Mouse (Mus musculus) forebrain, embryonic 12.5 days (tissue): ENCODE results near the gene Ppp2r2c. TPM values are rescaled to one million over a fixed set of nuclear protein-coding genes. Genes with fewer than 3 reads are reported as not detected.

ENCODE experiments used
- ATAC-seq: fragments of 200-750 bp; cut with Nextera tagmentation; 2 replicates; pipeline ENCODE4 v1.8.0; 2017; ENCODE audit warnings: moderate TSS enrichment; ENCODE audit not compliant: low FRiP score
- H3K27ac ChIP-seq: fragments of 300-500 bp; sonication (generic); 2 replicates; pipeline ENCODE4 v1.5.1; 2016; ENCODE audit warnings: mild to moderate bottlenecking
- H3K27me3 ChIP-seq: fragments of 300-500 bp; sonication (generic); 2 replicates; pipeline ENCODE4 v1.6.1; 2016; ENCODE audit warnings: mild to moderate bottlenecking
- H3K36me3 ChIP-seq: fragments of 300-500 bp; sonication (generic); replicated peaks from 2 replicates; pipeline ENCODE4 v1.6.1; 2016; ENCODE audit warnings: mild to moderate bottlenecking
- H3K4me1 ChIP-seq: fragments of 300-500 bp; sonication (generic); 2 replicates; pipeline ENCODE4 v1.6.1; 2016
- H3K4me2 ChIP-seq: fragments of 300-500 bp; sonication (generic); 2 replicates; pipeline ENCODE4 v1.6.1; 2016; ENCODE audit warnings: mild to moderate bottlenecking, moderate library complexity
- H3K4me3 ChIP-seq: fragments of 300-500 bp; sonication (generic); replicated peaks from 2 replicates; pipeline ENCODE4 v1.5.1; 2016; ENCODE audit warnings: mild to moderate bottlenecking
- H3K9ac ChIP-seq: fragments of 300-500 bp; sonication (generic); 2 replicates; pipeline ENCODE4 v1.6.1; 2016; ENCODE audit warnings: mild to moderate bottlenecking
- H3K9me3 ChIP-seq: fragments of 300-500 bp; sonication (generic); 2 replicates; pipeline ENCODE4 v1.6.1; 2016
- WGBS: fragments of 180-500 bp; shearing (Covaris S2); methylation state at CpG from one replicate; pipeline ENCODE4 v1.1.7; 2016; 5-methylcytosine and 5-hydroxymethylcytosine counted together
- polyA plus RNA-seq: library from polyadenylated mRNA; unstranded; fragments of >200 nt; fragmentation: Nextera tagmentation; extraction: Ambion mirVana; gene quantifications from 2 replicates; pipeline ENCODE4 v1.2.1, GENCODE M21; 2016

The Ppp2r2c gene
- polyA plus RNA-seq, 1 experiment from 2014 or later, result 3.8 TPM

GRCm38 (mm10) chr5:36889380-36889886 lies 21.1 kb downstream of the Ppp2r2c start:
- H3K27ac ChIP-seq, result no peak overlapping the region
- H3K9me3 ChIP-seq, result no peaks in the 10 kb centered on the region
- H3K27me3 ChIP-seq, result no peaks in the 10 kb centered on the region
- ATAC-seq, result no peak
- no peak overlapping the region for H3K4me2 ChIP-seq
- no peaks in the 10 kb centered on the region for H3K36me3 ChIP-seq
- no peak overlapping the region for H3K9ac ChIP-seq
- 86% methylated on average over 2 of the region's 2 CpGs for WGBS
- peaks cover 21% of the 10 kb centered on the region for H3K4me1 ChIP-seq
- H3K4me3 ChIP-seq, result no peak overlapping the region

GRCm38 (mm10) chr5:36890794-36891193 lies 22.5 kb downstream of the Ppp2r2c start:
- peak; percentile 84 for ATAC-seq
- no peaks in the 10 kb centered on the region for H3K9me3 ChIP-seq
- peaks cover 21% of the 10 kb centered on the region for H3K4me1 ChIP-seq
- 19% methylated on average over 9 of the region's 9 CpGs for WGBS
- no peaks in the 10 kb centered on the region for H3K27me3 ChIP-seq
- no peak overlapping the region for H3K4me3 ChIP-seq
- H3K9ac ChIP-seq, result no peak overlapping the region
- peak overlapping the region; percentile 71 for H3K27ac ChIP-seq
- peak overlapping the region; percentile 24; the same call in 1 of the 2 replicates for H3K4me2 ChIP-seq
- H3K36me3 ChIP-seq, result no peaks in the 10 kb centered on the region

- WGBS, result 74% methylated on average over 4 of the region's 4 CpGs
These were observed 23.6 kb downstream of the Ppp2r2c start for GRCm38 (mm10) chr5:36891793-36892470.

GRCm38 (mm10) chr5:36893263-36893662 lies 24.9 kb downstream of the Ppp2r2c start:
- H3K4me1 ChIP-seq, result peaks cover 13% of the 10 kb centered on the region
- H3K27ac ChIP-seq, result no peak overlapping the region
- no peaks in the 10 kb centered on the region for H3K36me3 ChIP-seq
- no peak overlapping the region for H3K4me3 ChIP-seq
- H3K27me3 ChIP-seq, result peaks cover 8% of the 10 kb centered on the region; the same call in 1 of the 2 replicates
- no peak overlapping the region for H3K9ac ChIP-seq
- no peaks in the 10 kb centered on the region for H3K9me3 ChIP-seq
- 85% methylated on average over 9 of the region's 9 CpGs for WGBS
- ATAC-seq, result no peak
- H3K4me2 ChIP-seq, result no peak overlapping the region

More at GRCm38 (mm10) chr5:36891793-36892470, 23.6 kb downstream of the Ppp2r2c start:
- Histone ChIP-seq H3K9ac (no peak overlapping the region), H3K27ac (no peak overlapping the region), H3K27me3 (peaks cover 8% of the 10 kb centered on the region; the same call in 1 of the 2 replicates), H3K4me1 (peaks cover 21% of the 10 kb centered on the region), H3K9me3 (no peaks in the 10 kb centered on the region), H3K36me3 (no peaks in the 10 kb centered on the region), H3K4me2 (no peak overlapping the region), H3K4me3 (no peak overlapping the region)
- no peak for ATAC-seq

- 73% methylated on average over 10 of the region's 10 CpGs for WGBS
- peaks cover 13% of the 10 kb centered on the region for H3K4me1 ChIP-seq
- no peak for ATAC-seq
These were observed 25.8 kb downstream of the Ppp2r2c start for GRCm38 (mm10) chr5:36894070-36894469.

GRCm38 (mm10) chr5:36894604-36895368 lies 26.5 kb downstream of the Ppp2r2c start:
- H3K4me3 ChIP-seq, result no peak overlapping the region
- H3K27me3 ChIP-seq, result peaks cover 8% of the 10 kb centered on the region; the same call in 1 of the 2 replicates
- H3K27ac ChIP-seq, result no peak overlapping the region
- WGBS, result 71% methylated on average over 6 of the region's 6 CpGs
- H3K4me2 ChIP-seq, result no peak overlapping the region
- no peaks in the 10 kb centered on the region for H3K9me3 ChIP-seq
- peaks cover 13% of the 10 kb centered on the region for H3K4me1 ChIP-seq
- ATAC-seq, result no peak
- no peaks in the 10 kb centered on the region for H3K36me3 ChIP-seq
- no peak overlapping the region for H3K9ac ChIP-seq

More at GRCm38 (mm10) chr5:36894070-36894469, 25.8 kb downstream of the Ppp2r2c start:
- no peaks in the 10 kb centered on the region for H3K9me3 ChIP-seq
- H3K36me3 ChIP-seq, result no peaks in the 10 kb centered on the region
- no peak overlapping the region for H3K4me2 ChIP-seq
- no peak overlapping the region for H3K9ac ChIP-seq
- H3K27me3 ChIP-seq, result peaks cover 8% of the 10 kb centered on the region; the same call in 1 of the 2 replicates
- no peak overlapping the region for H3K4me3 ChIP-seq
- H3K27ac ChIP-seq, result no peak overlapping the region

GRCm38 (mm10) chr5:36895621-36896573 lies 27.6 kb downstream of the Ppp2r2c start:
- 83% methylated on average over 10 of the region's 10 CpGs for WGBS
- H3K27me3 ChIP-seq, result peaks cover 8% of the 10 kb centered on the region; the same call in 1 of the 2 replicates
- no peaks in the 10 kb centered on the region for H3K9me3 ChIP-seq
- H3K9ac ChIP-seq, result no peak overlapping the region
- no peak for ATAC-seq
- peaks cover 8% of the 10 kb centered on the region for H3K4me1 ChIP-seq
- H3K36me3 ChIP-seq, result no peaks in the 10 kb centered on the region
- no peak overlapping the region for H3K4me2 ChIP-seq
- no peak overlapping the region for H3K27ac ChIP-seq
- no peak overlapping the region for H3K4me3 ChIP-seq

GRCm38 (mm10) chr5:36897999-36898398 lies 29.7 kb downstream of the Ppp2r2c start:
- no peak overlapping the region for H3K4me2 ChIP-seq
- 79% methylated on average over 8 of the region's 8 CpGs for WGBS
- H3K27me3 ChIP-seq, result peaks cover 8% of the 10 kb centered on the region; the same call in 1 of the 2 replicates
- H3K9ac ChIP-seq, result no peak overlapping the region
- no peaks in the 10 kb centered on the region for H3K36me3 ChIP-seq
- no peaks in the 10 kb centered on the region for H3K9me3 ChIP-seq
- ATAC-seq, result no peak
- H3K4me3 ChIP-seq, result no peak overlapping the region
- peaks cover 3% of the 10 kb centered on the region for H3K4me1 ChIP-seq
- H3K27ac ChIP-seq, result no peak overlapping the region

- H3K4me3 ChIP-seq, result no peak overlapping the region
- no peak overlapping the region for H3K27ac ChIP-seq
- H3K9ac ChIP-seq, result no peak overlapping the region
- no peak overlapping the region for H3K4me2 ChIP-seq
- H3K27me3 ChIP-seq, result peaks cover 8% of the 10 kb centered on the region; the same call in 1 of the 2 replicates
- H3K36me3 ChIP-seq, result no peaks in the 10 kb centered on the region
- no peaks in the 10 kb centered on the region for H3K9me3 ChIP-seq
- no peak for ATAC-seq
- 73% methylated on average over 11 of the region's 11 CpGs for WGBS
- peaks cover 3% of the 10 kb centered on the region for H3K4me1 ChIP-seq
These were observed 30.2 kb downstream of the Ppp2r2c start for GRCm38 (mm10) chr5:36898415-36899109.

GRCm38 (mm10) chr5:36899392-36899791 lies 31.1 kb downstream of the Ppp2r2c start:
- Histone ChIP-seq H3K4me2 (no peak overlapping the region), H3K9me3 (no peaks in the 10 kb centered on the region), H3K9ac (no peak overlapping the region), H3K4me1 (peaks cover 3% of the 10 kb centered on the region), H3K27me3 (peaks cover 8% of the 10 kb centered on the region; the same call in 1 of the 2 replicates), H3K4me3 (no peak overlapping the region), H3K27ac (no peak overlapping the region), H3K36me3 (no peaks in the 10 kb centered on the region)
- 86% methylated on average over 5 of the region's 5 CpGs for WGBS
- no peak for ATAC-seq

- Histone ChIP-seq H3K9me3 (no peaks in the 10 kb centered on the region), H3K27me3 (peaks cover 8% of the 10 kb centered on the region; the same call in 1 of the 2 replicates), H3K4me2 (no peak overlapping the region), H3K4me1 (peaks cover 3% of the 10 kb centered on the region), H3K27ac (no peak overlapping the region), H3K36me3 (no peaks in the 10 kb centered on the region), H3K4me3 (no peak overlapping the region), H3K9ac (no peak overlapping the region)
- WGBS, result 55% methylated on average over 6 of the region's 6 CpGs
- ATAC-seq, result no peak
These were observed 31.9 kb downstream of the Ppp2r2c start for GRCm38 (mm10) chr5:36900189-36900619.
